Mouse (Mus musculus): ENCODE measurements around the gene Olfr218. TPM values are rescaled to one million over a fixed set of nuclear protein-coding genes. Genes with fewer than 3 reads are reported as not detected.
"Not testable (repeated sequence)": the region's sequence is repeated elsewhere in the genome, so short reads cannot be mapped to it uniquely, and the experiment has no call there.

The Olfr218 gene
- polyA plus RNA-seq, 1 experiment from 2014 or later, result not detected

DNA sequence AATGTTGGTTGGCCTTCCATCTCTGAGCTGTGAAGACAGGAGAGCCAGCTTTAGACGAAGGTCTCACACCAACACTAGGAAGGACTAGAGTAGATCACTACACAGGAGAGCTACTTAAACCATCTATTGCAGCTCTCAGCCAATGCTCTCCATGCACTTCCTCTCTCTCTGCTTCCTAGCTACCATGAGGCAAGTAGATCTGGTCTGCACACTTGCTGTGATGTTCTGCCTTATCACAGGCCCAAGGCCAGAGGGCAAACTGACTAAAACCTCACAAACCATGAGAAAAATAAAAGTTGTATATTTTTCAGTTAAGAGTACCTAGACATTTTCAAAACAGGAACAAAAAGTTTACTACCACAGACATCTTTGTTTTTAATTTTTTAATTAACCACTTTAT is 39.4 kb downstream of the Olfr218 start:
- not testable (repeated sequence) for H3K27me3 ChIP-seq (ENCODE audit: control insufficient read depth, insufficient read depth, low read length); H3K9ac ChIP-seq (replicated peaks; ENCODE audit: low read length); DNase-seq (ENCODE audit: low spot score); H3K4me1 ChIP-seq (ENCODE audit: control insufficient read depth, insufficient read depth, low read length); H3K36me3 ChIP-seq (replicated peaks; ENCODE audit: control insufficient read depth, insufficient read depth, low read depth, low read length); H3K4me3 ChIP-seq (ENCODE audit: low read depth, low read length); ATAC-seq (replicated peaks; ENCODE audit: insufficient number of reproducible peaks, low FRiP score, low TSS enrichment, low read depth); H3K27ac ChIP-seq (replicated peaks; ENCODE audit: low read depth, low read length); H3K9me3 ChIP-seq (replicated peaks; ENCODE audit: control insufficient read depth, low read length); H3K4me2 ChIP-seq (ENCODE audit: low read depth, low read length)
- WGBS, result 83% methylated on average over 1 of the region's 1 CpGs

DNA sequence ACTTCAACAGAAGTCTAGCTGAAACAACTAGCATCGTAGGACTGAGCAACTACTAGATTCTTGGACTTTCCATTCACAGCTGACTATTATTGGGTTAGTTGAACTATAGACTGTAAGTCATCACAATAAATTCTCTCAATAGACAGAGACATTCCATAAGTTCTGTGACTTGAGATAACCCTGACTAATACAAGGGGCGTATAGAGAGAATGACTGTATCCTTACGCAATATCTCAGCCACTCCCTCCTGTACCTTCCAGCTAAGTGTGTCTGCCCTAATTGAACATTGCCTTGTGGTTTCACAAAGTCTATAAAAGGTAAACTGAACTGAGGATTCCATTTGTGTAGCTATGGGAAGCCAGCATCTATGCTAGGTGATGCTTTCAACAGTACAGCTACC is 52.3 kb downstream of the Olfr218 start:
- H3K9ac ChIP-seq (replicated peaks; ENCODE audit: low read length), result no peak overlapping the region
- no peaks in the 10 kb centered on the region for H3K36me3 ChIP-seq (replicated peaks; ENCODE audit: control insufficient read depth, insufficient read depth, low read depth, low read length)
- 94% methylated on average over 3 of the region's 3 CpGs for WGBS
- H3K27ac ChIP-seq (replicated peaks; ENCODE audit: low read depth, low read length), result no peak overlapping the region
- H3K4me2 ChIP-seq (ENCODE audit: low read depth, low read length), result no peak overlapping the region
- H3K27me3 ChIP-seq (ENCODE audit: control insufficient read depth, insufficient read depth, low read length), result no peaks in the 10 kb centered on the region
- DNase-seq (ENCODE audit: low spot score) (no peak), ATAC-seq (replicated peaks; ENCODE audit: insufficient number of reproducible peaks, low FRiP score, low TSS enrichment, low read depth) (no peak)
- no peak overlapping the region for H3K4me3 ChIP-seq (ENCODE audit: low read depth, low read length)
- no peaks in the 10 kb centered on the region for H3K9me3 ChIP-seq (replicated peaks; ENCODE audit: control insufficient read depth, low read length)
- H3K4me1 ChIP-seq (ENCODE audit: control insufficient read depth, insufficient read depth, low read length), result no peaks in the 10 kb centered on the region

Other genes starting within 250 kb of the Olfr218 start
- not detected in 2 replicates for gene Olfr16, start 247.4 kb upstream of the Olfr218 start, polyA plus RNA-seq (2014; fragmentation: Nextera tagmentation; extraction: Ambion mirVana)
- gene Olfr1408, start 60.4 kb upstream of the Olfr218 start, polyA plus RNA-seq (2014; fragmentation: Nextera tagmentation; extraction: Ambion mirVana), result not detected in 2 replicates
- not detected in 2 replicates for gene Olfr1406, start 7.2 kb upstream of the Olfr218 start, polyA plus RNA-seq (2014; fragmentation: Nextera tagmentation; extraction: Ambion mirVana)
- not detected in 2 replicates for gene Olfr1404, start 14.6 kb downstream of the Olfr218 start, polyA plus RNA-seq (2014; fragmentation: Nextera tagmentation; extraction: Ambion mirVana)
- gene Fcer1a, start 29.4 kb downstream of the Olfr218 start, polyA plus RNA-seq (2014; fragmentation: Nextera tagmentation; extraction: Ambion mirVana), result not detected in 2 replicates
- not detected in 2 replicates for gene Olfr418, start 68.2 kb downstream of the Olfr218 start, polyA plus RNA-seq (2014; fragmentation: Nextera tagmentation; extraction: Ambion mirVana)
- gene Mptx2, start 80.0 kb downstream of the Olfr218 start, polyA plus RNA-seq (2014; fragmentation: Nextera tagmentation; extraction: Ambion mirVana), result not detected in 2 replicates
- gene Ackr1, start 135.9 kb downstream of the Olfr218 start, polyA plus RNA-seq (2014; fragmentation: Nextera tagmentation; extraction: Ambion mirVana), result 2.6 and 3.1 TPM in 2 replicates
- 1.9 and 2.1 TPM in 2 replicates for gene Aim2, start 153.1 kb downstream of the Olfr218 start, polyA plus RNA-seq (2014; fragmentation: Nextera tagmentation; extraction: Ambion mirVana)
- 7.3 and 10.1 TPM in 2 replicates for gene Cadm3, start 169.9 kb downstream of the Olfr218 start, polyA plus RNA-seq (2014; fragmentation: Nextera tagmentation; extraction: Ambion mirVana)

Data from embryonic facial prominence, embryonic 11.5 days (tissue).